Mouse (Mus musculus) ES-Bruce4 (cell line): ENCODE results near the gene Csf2rb.

Experiments
- EP300 ChIP-seq: IDR thresholded peaks from 2 replicates; pipeline ENCODE4 v1.6.1; 2011; ENCODE audit warnings: low read depth, low read length; ENCODE audit not compliant: insufficient read depth
- POLR2A ChIP-seq: IDR thresholded peaks from one replicate; pipeline ENCODE4 v1.8.1; 2011; ENCODE audit warnings: low read length; ENCODE audit not compliant: insufficient read depth

GRCm38 (mm10) chr15:78331523-78332340 is 6.2 kb downstream of the Csf2rb start:
- no peak for TF ChIP-seq EP300
- TF ChIP-seq POLR2A = no peak
